Mouse (Mus musculus) CD4-positive, CD25-positive, alpha-beta regulatory T cell, adult 9 weeks (primary cell): ENCODE data around the gene Igsf23. TPM values are rescaled to one million over a fixed set of nuclear protein-coding genes. Genes with fewer than 3 reads are reported as not detected.

Experiments
- polyA plus RNA-seq: library from polyadenylated mRNA; unstranded; fragments of 100-300 nt; shearing (Covaris generic); gene quantifications from one replicate; pipeline ENCODE4 v1.2.1, GENCODE M21; 2017

Gene Igsf23
- 35.0 TPM for polyA plus RNA-seq

GRCm38 (mm10) chr7:19950589-19950988, at the start of gene Igsf23:
Igsf23 (minus strand) TSS chr7:19950756.

GRCm38 (mm10) chr7:19991165-19991564, 40.6 kb upstream of the Igsf23 start, which contains the start of gene Nlrp9b:
Nlrp9b (plus strand) TSS chr7:19991465.

GRCm38 (mm10) chr7:19964985-19965579, 14.5 kb upstream of the Igsf23 start, which contains the start of gene Ceacam20:
Ceacam20 (plus strand) TSS chr7:19965412.

GRCm38 (mm10) chr7:19920506-19921261, 29.9 kb downstream of the Igsf23 start, which contains the start of gene Pvr:
Pvr (minus strand) TSS chr7:19921160.

GRCm38 (mm10) chr7:19887849-19888248, 62.7 kb downstream of the Igsf23 start, which contains the start of gene Ceacam19:
Ceacam19 (minus strand) TSS chr7:19887965.

Other genes starting within 250 kb of the Igsf23 start
- gene Tomm40, start 235.3 kb downstream of the Igsf23 start, polyA plus RNA-seq: 12.9 TPM
- gene Nectin2, start 200.3 kb downstream of the Igsf23 start, polyA plus RNA-seq: 1.1 TPM
- gene Bcam, start 179.7 kb downstream of the Igsf23 start, polyA plus RNA-seq: 13.5 TPM
- not detected for gene Cblc, start 153.9 kb downstream of the Igsf23 start, polyA plus RNA-seq
- 10.3 TPM for gene Bcl3, start 128.0 kb downstream of the Igsf23 start, polyA plus RNA-seq
- gene Gm19345, start 98.8 kb downstream of the Igsf23 start, polyA plus RNA-seq: 0.29 TPM
- 0.21 TPM for gene Ceacam16, start 89.5 kb downstream of the Igsf23 start, polyA plus RNA-seq
- gene Ceacam19, start 62.8 kb downstream of the Igsf23 start, polyA plus RNA-seq: not detected
- gene Pvr, start 29.6 kb downstream of the Igsf23 start, polyA plus RNA-seq: 46.5 TPM
- not detected for gene Ceacam20, start 14.7 kb upstream of the Igsf23 start, polyA plus RNA-seq
- gene Nlrp9b, start 40.7 kb upstream of the Igsf23 start, polyA plus RNA-seq: not detected
- 0.10 TPM for gene Vmn1r91, start 148.9 kb upstream of the Igsf23 start, polyA plus RNA-seq
- gene Gm16442, start 171.8 kb upstream of the Igsf23 start, polyA plus RNA-seq: not detected
- gene Vmn1r93, start 188.3 kb upstream of the Igsf23 start, polyA plus RNA-seq: not detected
- gene Vmn1r94, start 217.6 kb upstream of the Igsf23 start, polyA plus RNA-seq: not detected
- not detected for gene Vmn1r95, start 243.0 kb upstream of the Igsf23 start, polyA plus RNA-seq